Mouse (Mus musculus): ENCODE measurements around the gene Vmn2r103.

Vmn2r103 gene

GRCm38 (mm10) chr17:19773063-19773462, at the start of gene Vmn2r103:
Gene Vmn2r103, plus strand, starts transcription at chr17:19773363.
- DNase-seq: no peak

- DNase-seq: no peak
Observed at GRCm38 (mm10) chr17:19778994-19779393, 5.8 kb downstream of the Vmn2r103 start.

- DNase-seq: no peak
Observed at GRCm38 (mm10) chr17:19789248-19789647, 16.1 kb downstream of the Vmn2r103 start.
